Mouse (Mus musculus): ENCODE results near the gene Zfp146.
"Not testable (repeated sequence)": the region's sequence is repeated elsewhere in the genome, so short reads cannot be mapped to it uniquely, and the experiment has no call there.

Gene Zfp146

DNA sequence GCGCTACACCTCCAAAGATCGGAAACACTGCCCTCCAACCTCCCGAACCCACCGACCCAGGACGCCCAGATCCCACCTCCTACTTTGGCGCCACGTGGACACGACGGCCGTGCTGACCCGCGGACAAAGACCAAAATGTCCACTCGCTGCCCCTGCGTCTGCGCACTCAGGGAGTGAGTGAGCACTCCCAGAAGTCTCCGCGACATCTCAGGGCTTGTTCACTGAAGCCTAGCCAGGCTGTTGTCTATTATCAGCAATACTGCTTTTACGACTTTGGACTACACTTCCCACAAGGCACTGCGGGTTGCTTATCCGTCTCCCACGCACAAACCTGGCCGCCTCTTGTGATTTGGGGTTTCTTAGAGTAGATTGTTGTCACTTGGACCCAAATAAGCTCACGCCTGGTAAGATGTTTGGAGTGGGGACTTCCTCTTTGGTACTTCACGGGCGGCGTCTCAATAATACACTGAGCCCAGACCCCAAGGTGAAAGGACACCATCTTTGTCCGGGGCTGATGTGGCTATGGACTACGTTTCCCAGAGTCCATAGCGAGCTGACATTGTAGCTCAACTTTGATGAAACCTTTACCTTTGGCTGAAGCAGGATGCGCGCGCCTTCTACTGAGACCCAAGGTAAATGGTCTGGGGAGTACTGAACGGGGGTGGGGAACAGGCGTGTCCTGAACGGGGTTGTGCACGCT, at the start of gene Zfp146:
Gene Zfp146, minus strand, starts transcription at position 168 of the 700 bp plus-strand sequence.
- DNase-seq (ENCODE audit: extremely low spot score, low read depth, low spot score): peak; percentile 96

DNA sequence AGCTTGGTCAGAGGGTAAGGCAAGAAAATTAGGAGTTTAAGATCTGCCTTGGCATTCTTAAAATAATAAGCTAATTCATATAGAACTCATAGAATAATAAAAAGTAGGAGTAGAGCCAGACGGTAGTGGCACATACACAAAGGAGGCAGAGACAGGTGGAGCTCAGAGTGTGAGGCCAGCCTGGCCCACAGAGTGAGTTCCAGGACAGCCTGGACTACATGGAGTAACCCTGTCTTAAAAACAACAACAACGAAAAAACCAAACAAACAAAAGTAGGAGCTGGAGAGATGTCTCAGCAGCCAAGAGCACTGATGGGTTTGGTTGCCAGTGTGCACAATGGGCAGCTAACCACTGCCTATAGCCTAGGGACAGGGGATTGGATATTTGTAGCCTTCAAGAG, 47.7 kb upstream of the Zfp146 start:
- DNase-seq (ENCODE audit: extremely low spot score, low read depth, low spot score): no peak

DNA sequence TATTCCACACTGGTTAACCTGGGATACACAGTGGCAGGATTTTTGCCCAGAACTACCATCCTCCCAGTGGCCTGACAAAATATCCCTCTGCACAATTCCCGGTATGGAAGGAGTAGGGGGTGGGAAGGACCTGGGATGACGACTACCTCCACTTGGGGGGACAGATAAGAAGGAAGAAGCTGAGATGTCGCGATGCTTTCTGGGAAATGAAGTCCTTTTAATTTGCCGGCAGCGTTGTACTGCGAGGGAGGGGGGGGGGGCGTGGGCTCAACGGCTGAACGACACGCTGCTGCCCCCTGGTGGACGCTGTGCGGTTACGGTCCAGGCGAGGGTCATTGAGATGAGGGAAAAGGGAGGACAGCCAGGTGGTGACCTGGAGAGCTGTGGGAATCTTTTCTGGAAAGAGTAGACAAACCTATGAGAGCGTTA, 47.2 kb upstream of the Zfp146 start:
- DNase-seq (ENCODE audit: extremely low spot score, low read depth, low spot score): no peak

DNA sequence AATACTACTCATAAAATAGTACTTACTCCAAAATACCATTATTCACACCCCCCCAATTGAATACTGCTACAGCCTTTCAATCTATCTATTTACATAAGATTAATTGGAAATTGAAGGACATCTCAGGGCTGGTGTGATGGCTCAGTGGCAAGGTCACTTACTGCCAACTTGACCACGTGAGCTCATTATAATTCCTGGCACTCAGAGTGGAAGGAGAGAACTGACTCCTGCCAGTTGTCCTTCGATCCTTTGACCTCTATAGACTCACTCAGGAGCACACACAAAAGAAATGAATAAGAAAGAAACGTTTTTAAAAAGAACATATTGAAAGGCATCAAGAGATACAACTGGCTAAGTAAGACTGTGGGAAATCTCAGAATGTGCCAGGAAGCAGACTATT, 46.3 kb upstream of the Zfp146 start:
- DNase-seq (ENCODE audit: extremely low spot score, low read depth, low spot score): no peak

DNA sequence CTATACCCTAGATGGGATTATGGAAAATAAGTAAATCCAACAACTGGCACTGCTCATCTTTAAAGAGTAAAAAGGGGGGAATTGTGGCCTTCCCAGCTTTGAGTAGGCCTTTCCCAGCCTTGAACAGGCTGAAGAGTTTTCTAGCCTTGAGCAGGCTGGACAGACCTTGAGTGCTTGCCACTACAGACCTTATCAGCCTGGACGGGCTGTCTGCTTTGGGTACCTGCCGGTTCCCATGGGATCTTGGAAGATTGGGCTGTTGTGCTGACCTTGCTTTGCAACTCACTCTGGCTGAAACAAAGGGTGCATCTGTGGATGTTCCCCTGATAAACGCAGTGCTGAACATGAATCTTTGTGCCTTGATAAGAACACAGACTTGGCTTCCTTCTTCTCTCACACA, 44.3 kb upstream of the Zfp146 start:
- DNase-seq (ENCODE audit: extremely low spot score, low read depth, low spot score): no peak

DNA sequence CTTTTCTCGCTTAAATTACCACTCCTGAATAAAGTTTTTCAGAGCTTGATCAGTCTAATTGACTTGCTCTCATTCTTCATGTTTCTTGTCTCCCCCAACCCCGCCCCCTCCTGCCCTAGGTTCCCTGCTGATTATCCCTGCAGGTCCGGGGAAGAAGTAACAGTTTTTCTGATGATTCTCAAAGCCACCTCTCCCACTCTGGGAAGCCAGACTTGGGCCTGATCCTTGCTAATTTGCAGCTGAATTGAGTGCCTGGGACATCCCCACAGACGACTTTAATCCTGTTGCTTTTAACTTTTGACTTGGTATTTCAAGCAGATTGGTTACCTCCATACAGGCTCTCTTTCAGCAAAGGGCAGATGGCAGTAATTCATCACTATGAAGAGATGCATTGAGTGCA, 41.5 kb upstream of the Zfp146 start:
- no peak for DNase-seq (ENCODE audit: extremely low spot score, low read depth, low spot score)

DNA sequence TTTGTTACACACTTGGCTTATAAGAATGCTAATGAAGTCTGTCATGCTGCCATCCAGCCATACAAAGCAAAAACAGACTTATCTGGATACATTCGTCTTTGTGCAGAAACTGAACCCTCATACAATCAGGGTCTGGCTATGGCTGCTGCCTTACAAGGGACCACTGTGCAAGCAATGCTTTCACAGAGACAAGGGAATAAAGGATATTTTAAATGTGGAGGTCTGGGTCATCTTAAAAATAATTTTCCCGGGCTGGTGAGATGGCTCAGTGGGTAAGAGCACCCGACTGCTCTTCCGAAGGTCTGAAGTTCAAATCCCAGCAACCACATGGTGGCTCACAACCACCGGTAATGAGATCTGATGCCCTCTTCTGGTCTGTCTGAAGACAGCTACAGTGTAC, 36.8 kb upstream of the Zfp146 start:
- not testable (repeated sequence) for DNase-seq (ENCODE audit: extremely low spot score, low read depth, low spot score)

DNA sequence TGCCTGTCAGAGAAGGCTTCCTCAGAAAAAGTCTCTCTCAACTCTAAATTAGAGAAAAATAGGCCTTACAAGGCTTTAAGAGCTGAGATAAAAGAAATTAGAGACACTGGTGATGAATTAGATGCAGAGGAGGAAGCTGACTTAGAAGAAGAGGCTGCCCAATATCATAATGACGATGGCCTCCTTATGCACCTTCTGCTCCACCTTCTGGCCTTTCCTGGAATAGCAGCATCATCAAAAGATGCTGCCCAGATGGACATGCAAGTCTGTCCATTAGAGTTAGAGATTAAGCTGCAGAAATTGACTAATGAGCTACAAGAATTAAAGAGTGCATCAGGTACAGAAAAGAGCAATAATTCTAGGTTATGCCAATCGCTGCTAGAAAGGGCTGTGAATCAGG, 35.8 kb upstream of the Zfp146 start:
- DNase-seq (ENCODE audit: extremely low spot score, low read depth, low spot score): no peak

DNA sequence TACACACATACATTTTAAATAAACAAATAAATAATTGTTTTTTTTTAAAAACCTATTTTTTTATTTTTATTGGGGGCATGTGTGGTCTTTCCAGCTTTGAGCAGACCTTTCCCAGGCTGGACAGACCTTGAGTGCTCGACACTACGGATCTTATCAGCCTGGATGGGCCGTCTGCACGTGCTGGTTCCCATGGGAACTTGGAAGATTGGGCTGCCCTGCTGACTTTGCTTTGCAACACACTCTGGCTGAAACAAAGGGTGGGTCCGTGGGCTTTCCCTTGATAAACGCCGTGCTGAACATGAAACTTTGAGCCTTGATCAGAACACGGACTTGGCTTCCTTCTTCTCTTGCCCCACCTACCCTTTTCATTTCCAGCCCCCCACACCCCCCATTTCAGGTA, 34.8 kb upstream of the Zfp146 start:
- no peak for DNase-seq (ENCODE audit: extremely low spot score, low read depth, low spot score)

DNA sequence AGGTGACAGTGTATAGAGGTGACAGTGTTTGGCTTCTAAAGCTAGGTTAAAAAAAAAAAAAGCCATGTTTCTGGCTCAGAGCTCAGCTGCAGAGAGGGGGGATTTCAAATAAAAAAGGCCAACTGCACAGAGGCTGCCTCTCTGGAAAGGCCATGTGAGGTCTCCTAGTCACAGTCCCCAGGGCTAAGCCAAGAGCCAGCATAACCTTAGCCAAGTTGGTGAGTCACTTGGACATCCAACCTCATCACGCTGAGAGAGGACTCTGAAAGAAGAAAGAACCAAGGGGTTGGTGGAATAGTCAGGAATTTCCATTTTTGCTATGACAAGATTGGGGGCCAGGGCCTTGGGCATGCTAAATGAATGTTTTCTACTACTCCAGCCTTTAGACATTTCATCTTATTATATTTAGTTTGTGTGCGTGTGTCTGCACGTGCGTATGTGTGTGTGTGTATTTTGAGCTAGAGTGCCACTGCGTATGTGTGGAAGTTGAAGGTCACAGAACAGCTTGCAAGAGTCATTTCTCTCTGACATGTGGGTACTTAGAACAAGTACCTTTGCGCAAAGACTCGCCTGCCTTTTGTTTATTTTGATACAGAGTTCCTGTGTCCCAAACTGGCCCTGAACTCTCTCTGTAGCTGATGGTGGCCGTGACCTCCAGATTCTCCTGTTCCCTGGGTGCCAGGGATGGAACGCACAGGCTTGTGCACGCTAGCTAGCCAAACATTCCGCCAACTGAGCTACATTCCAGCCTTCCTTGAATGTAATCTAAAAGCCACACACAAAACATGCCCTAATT, 33.5 kb upstream of the Zfp146 start:
- DNase-seq (ENCODE audit: extremely low spot score, low read depth, low spot score): no peak

DNA sequence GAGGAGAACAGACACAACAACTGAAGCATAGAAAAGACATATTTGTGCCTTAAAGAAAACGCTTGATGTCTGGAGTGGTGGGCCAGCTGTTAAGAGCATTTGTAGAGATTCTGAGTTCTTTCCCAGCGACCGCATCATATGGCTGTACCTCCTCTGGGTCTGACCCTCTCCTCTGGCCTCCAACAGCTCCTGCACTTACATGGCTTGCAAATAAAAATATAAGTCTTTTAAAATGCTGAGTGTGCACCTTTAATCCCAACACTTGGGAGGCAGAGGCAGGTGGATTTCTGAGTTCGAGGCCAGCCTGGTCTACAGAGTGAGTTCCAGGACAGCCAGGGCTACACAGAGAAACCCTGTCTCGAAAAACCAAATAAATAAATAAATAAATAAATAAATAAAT, 31.1 kb upstream of the Zfp146 start:
- not testable (repeated sequence) for DNase-seq (ENCODE audit: extremely low spot score, low read depth, low spot score)

DNA sequence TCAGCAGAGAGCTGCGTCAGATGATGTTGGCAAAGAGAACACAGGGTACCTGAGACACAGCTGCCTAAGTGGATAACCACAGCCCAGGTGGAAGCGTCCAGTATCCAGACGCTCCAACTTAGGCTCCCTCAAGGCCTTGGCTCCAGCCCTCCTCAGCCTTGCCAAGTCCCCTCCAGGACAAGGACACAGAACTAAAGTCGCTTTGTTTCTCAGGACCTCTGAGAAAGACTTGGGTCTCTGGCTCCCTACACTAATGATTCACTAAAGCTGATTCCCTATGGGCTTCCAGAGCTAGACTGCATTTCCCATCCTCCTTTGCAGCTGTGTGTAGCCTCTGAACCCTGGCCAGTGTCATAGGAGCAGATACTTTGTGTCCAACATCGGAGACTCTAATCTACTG, 30.6 kb upstream of the Zfp146 start:
- DNase-seq (ENCODE audit: extremely low spot score, low read depth, low spot score): no peak

DNA sequence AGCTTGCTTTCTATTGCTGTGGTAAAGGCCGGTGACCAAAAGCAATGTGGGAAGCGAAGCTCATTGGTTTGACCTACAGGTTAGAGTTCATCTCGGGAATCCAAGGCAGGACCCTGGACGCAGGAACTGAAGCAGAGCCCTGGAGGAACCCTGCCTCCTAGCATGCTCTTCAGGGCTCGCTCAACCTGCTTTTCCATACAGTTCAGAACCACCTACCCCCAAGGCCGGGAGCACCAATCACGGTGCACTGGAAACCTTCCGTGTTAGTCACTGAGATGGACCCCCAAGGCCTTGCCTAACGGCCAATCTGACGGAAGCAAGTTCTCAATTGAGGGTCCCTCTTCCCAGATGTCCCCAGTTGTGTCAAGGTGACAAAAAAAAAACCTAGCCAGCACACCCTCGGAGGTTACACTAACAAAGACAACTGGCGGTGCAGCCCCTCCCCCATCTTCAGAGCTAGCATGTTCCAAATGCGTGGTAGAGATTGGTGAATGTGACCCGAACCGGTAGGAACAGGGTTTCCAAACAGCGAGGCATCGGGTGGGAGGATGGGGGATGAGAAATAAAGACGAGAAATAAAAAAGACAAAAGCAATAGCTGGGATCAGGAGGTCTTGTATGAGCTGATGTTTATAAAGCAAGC, 30.1 kb upstream of the Zfp146 start:
- no peak for DNase-seq (ENCODE audit: extremely low spot score, low read depth, low spot score)

DNA sequence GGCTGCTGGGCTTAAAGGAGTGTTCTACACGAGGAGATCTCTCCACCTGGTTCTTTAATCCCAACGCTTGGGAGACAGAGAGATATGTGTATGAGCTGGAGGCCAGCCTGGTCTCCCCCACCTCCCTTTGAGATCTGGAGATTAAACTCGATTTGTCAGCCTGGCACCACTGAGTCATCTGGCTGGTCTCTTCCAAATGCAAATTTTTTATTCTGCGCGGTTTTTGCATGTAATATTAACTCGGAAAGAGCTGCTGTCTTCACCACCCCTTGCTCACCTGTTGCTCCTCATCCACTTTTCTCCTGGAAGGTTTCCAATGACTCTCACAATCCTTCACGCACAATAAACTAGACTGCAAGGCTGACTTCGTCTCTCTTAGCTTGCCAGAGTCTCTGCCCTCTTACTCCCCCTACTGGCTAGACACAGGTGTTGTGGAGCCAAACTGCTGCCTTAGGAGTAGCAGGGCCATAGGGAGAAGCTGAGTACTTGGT, 29.0 kb upstream of the Zfp146 start, which contains the start of gene Capns1:
Gene Capns1, minus strand, starts transcription at position 331 of the 491 bp plus-strand sequence.
- DNase-seq (ENCODE audit: extremely low spot score, low read depth, low spot score): peak; percentile 73

DNA sequence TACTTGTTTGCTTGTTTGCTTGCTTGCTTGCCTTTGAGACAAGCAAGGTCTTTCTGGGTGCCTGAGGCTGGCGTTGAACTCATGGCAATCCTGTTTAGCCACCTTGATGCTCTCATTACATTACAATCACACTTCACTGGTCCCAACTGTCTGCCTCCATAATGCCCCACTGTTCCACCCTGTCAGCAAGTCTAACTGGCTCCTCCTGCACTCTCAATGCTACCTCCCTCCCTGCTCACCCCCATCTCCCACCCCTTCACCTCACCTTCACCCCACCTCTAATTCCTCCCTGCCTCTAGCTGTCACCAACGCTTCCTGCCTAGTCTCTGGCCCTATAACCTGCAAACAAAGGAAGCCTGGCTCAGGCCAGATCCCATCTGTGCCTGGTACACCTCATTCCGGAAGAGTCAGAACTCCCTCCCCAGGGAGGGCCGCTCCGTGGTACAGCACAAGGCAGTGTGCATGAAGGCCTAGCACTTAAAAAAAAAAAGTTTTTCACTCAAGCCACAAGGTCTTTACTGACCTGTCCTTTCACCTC, 28.1 kb upstream of the Zfp146 start:
- DNase-seq (ENCODE audit: extremely low spot score, low read depth, low spot score): no peak

DNA sequence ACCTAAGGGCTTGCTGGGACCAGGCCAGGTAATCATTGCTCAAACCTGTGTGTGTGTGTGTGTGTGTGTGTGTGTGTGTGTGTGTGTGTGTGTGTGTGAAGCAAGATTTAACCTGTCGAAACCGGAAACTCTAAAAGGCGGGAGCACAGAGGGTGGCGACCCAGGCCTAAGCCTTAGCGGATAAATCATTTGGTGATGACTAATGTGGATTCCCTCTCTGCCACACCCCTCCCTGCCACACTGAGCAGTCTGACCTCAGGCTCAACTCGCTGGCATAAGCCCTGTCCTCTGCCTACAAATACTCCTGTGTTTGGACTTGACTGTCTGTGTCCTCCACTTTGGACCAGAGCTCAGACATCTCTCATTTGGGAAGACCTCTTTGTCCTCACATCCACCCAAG, 26.6 kb upstream of the Zfp146 start:
- no peak for DNase-seq (ENCODE audit: extremely low spot score, low read depth, low spot score)

DNA sequence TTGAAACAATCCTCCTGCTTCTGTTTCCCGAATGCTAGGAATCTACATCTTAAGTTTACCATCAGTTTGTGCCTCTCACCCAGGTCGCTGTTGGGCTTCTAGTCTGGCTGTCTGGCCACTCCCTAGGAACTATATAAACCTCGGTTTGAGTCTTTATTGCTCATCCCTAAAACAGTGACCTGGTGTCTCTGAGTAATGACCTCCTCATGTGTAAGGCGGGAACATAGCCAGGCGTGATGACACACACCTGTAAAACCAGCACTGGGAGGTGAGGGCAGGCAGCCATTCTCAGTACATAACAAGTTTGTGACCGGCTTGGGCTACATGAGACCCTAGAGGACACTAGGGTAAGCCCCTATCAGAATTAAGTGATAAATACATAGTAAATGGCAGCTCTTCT, 25.9 kb upstream of the Zfp146 start:
- no peak for DNase-seq (ENCODE audit: extremely low spot score, low read depth, low spot score)

DNA sequence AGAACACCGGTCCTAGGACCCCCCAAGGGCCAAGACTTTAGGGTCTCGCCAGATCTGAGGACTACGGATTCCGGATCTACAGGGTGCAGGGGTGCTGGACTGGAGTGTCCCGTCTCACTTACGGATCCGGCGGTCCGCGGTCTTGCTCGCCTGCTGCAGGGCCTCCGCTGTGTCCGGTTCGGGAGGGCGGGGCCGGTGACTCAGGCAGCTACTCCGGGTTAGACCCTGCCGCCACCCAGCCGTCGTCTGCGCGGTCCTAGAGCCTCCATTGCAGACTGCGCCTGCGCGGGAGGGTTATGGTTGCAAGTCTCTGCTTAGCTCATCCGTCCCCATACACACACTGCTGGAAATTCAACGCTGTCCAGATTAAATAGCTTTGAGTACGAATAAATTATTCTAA, 25.3 kb upstream of the Zfp146 start:
- DNase-seq (ENCODE audit: extremely low spot score, low read depth, low spot score): peak; percentile 66

DNA sequence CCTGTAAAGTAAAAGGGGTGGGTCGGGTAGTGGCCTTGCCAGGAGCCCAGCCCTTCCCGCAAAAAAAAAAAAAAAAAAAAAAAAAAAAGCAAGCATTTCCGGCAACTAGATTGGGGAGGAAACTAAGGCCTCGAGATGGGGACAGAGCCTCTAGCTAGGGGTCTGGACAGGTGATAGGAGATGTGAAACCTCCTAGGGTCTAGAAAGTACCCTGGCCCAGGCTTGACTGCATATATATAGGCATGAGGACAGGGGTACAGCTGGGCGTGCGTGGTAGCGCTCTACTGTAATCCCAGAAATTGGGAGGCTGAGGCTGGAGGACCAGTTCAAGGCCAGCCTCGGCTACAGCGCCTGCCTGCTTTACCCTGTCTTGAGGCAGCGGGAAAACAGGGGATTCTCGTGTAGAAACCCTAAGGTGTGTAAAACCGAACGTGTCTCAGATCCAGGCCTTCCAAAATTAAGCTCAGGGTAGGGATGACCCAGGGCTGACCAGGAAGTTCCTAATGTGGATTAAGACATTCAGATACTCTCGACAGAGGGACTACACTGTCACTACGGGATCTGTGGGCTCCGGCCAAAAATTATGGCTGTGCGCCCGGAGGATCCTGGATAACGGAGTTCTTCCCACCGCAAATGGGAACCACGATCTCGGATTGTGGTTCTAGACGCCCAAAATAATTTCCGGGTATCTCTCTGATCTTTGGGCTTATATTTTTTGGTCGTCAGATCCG, 24.7 kb upstream of the Zfp146 start:
- DNase-seq (ENCODE audit: extremely low spot score, low read depth, low spot score): no peak

DNA sequence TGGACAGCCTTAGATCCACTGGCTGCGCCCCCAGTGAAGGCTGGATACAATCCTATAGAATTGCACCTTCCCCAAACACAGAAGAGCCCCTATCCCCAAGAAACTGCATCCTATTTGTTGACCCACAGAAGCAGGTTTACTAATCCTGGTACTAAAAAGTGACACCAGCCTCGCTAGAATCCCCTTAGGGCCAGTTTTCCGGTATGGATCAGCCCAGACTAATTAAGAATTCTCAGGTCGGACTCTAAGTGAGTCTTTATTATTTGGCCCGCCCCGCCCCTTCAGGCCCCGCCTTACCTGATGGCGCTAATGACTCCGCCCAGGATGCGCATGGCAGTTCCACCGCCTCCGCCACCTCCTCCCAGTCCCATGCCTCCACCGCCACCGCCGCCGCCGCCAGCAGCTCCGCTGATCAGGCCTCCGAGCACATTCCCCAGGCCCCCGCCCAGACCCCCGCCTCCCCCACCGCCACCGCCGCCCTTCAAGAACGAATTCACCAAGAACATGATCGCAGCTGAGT, 24.1 kb upstream of the Zfp146 start:
- DNase-seq (ENCODE audit: extremely low spot score, low read depth, low spot score): no peak

DNA sequence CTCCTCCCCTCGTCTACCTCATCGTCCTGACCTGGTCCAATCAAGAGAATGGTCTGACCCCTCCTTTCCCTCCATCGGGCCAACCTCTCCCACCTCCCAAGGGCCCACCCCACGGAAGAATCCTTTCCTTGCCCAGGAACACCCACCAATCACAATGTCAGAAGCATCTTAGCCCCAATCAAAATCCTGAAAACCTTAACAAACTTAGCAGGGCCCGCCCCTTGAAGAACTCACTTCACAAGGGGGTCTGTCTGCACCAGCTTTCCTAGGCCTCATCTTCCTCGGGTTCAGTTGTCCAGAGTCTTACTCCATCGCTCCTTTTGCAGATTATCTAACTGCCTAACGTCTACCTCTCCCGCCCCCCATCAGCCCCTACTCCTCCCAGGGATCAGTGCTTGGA, 23.5 kb upstream of the Zfp146 start:
- DNase-seq (ENCODE audit: extremely low spot score, low read depth, low spot score): no peak
